Comparison of ENCODE assay signal across 8 mouse cellular contexts in genomic region chr2:74964360-74964759, GRCm38 (mm10).
A peak's percentile ranks its signal among the peaks of the same experiment; 100 is the strongest.
DNase-seq lines count a peak whose midpoint lies in the region; ATAC-seq and TF ChIP-seq lines count a peak whose summit lies in the region.

No protein-coding gene starts in this region.

- H3K9ac ChIP-seq in heart, embryonic 11.5 days (ENCODE audit: low read depth, low read length): no peak overlapping the region
- no peak overlapping the region for H3K9ac ChIP-seq in intestine, postnatal 0 days (ENCODE audit: low read depth, low read length)
- no peak overlapping the region for H3K9ac ChIP-seq in midbrain, embryonic 15.5 days

- H3K27ac ChIP-seq in heart, embryonic 11.5 days (ENCODE audit: low read depth, low read length): no peak overlapping the region
- H3K27ac ChIP-seq in intestine, postnatal 0 days (ENCODE audit: low read depth, low read length): no peak overlapping the region
- H3K27ac ChIP-seq in midbrain, embryonic 15.5 days: no peak overlapping the region

- DNase-seq in heart, adult 11 months: peak; percentile 96
- peak; percentile 88 for DNase-seq in embryo, embryonic 10 days (ENCODE audit: low spot score)
- DNase-seq in gastrocnemius, postnatal 25 days: peak; percentile 68
- DNase-seq in left cerebral cortex, postnatal 25 days (ENCODE audit: low spot score in 2 of 2): peak; percentile 80 to 82
- DNase-seq in spleen, postnatal 10 days (ENCODE audit: low spot score in 2 of 2): peak; percentile 37 to 78

- H3K4me1 ChIP-seq in heart, embryonic 11.5 days (ENCODE audit: control insufficient read depth, insufficient read depth, low read length): peaks cover 7% of the 10 kb centered on the region; the same call in 1 of the 2 replicates
- no peaks in the 10 kb centered on the region for H3K4me1 ChIP-seq in intestine, postnatal 0 days (replicated peaks; ENCODE audit: control insufficient read depth, insufficient read depth, low read length)
- peaks cover 15% of the 10 kb centered on the region for H3K4me1 ChIP-seq in midbrain, embryonic 15.5 days

- ATAC-seq in heart, embryonic 11.5 days (replicated peaks; ENCODE audit: insufficient number of reproducible peaks, low FRiP score, low TSS enrichment): no peak
- ATAC-seq in intestine, postnatal 0 days: no peak; the same call in 1 of the 2 replicates
- ATAC-seq in midbrain, embryonic 15.5 days (replicated peaks): peak; percentile 58; the same call in 1 of the 2 replicates

- 0 out of 2 replicates have a peak, but pooled peaks cover 2% of the 10 kb centered on the region for H3K27me3 ChIP-seq in heart, embryonic 11.5 days (ENCODE audit: control insufficient read depth, insufficient read depth, low read length)
- H3K27me3 ChIP-seq in intestine, postnatal 0 days (replicated peaks; ENCODE audit: control insufficient read depth, insufficient read depth, low read length): peaks cover 7% of the 10 kb centered on the region; the same call in 1 of the 2 replicates
- no peaks in the 10 kb centered on the region for H3K27me3 ChIP-seq in midbrain, embryonic 15.5 days (replicated peaks)

- H3K36me3 ChIP-seq in heart, embryonic 11.5 days (ENCODE audit: control insufficient read depth, insufficient read depth, low read length): no peaks in the 10 kb centered on the region
- no peaks in the 10 kb centered on the region for H3K36me3 ChIP-seq in intestine, postnatal 0 days (ENCODE audit: control insufficient read depth, insufficient read depth)
- H3K36me3 ChIP-seq in midbrain, embryonic 15.5 days (replicated peaks): no peaks in the 10 kb centered on the region

- H3K9me3 ChIP-seq in heart, embryonic 11.5 days (replicated peaks; ENCODE audit: control insufficient read depth, low read length): no peaks in the 10 kb centered on the region
- no peaks in the 10 kb centered on the region for H3K9me3 ChIP-seq in intestine, postnatal 0 days (ENCODE audit: control insufficient read depth)
- no peaks in the 10 kb centered on the region for H3K9me3 ChIP-seq in midbrain, embryonic 15.5 days

- H3K4me2 ChIP-seq in heart, embryonic 11.5 days: no peak overlapping the region
- H3K4me2 ChIP-seq in intestine, postnatal 0 days (replicated peaks; ENCODE audit: low read depth): no peak overlapping the region
- H3K4me2 ChIP-seq in midbrain, embryonic 15.5 days: no peak overlapping the region

- WGBS in heart, embryonic 11.5 days (ENCODE audit: insufficient replicate concordance): 2% methylated on average over 6 of the region's 6 CpGs
- WGBS in intestine, postnatal 0 days: under 1% methylated on average over 6 of the region's 6 CpGs
- 1% methylated on average over 6 of the region's 6 CpGs for WGBS in midbrain, embryonic 15.5 days

- intact Hi-C loops in left cerebral cortex, postnatal 25 days (cut with DNase I): loop anchor here (1.0 to 10.0 kb wide), 3 partner anchors 249 to 350 kb away; partner anchors contain the start of gene Hoxd8

- H3K4me3 ChIP-seq in heart, embryonic 11.5 days (ENCODE audit: low read depth, low read length): no peak overlapping the region
- no peak overlapping the region for H3K4me3 ChIP-seq in intestine, postnatal 0 days (ENCODE audit: low read depth, low read length)
- H3K4me3 ChIP-seq in midbrain, embryonic 15.5 days: no peak overlapping the region

- peak; percentile 90 for TF ChIP-seq CTCF in intestine, postnatal 0 days (IDR thresholded peaks at IDR 0.05; ENCODE audit: low read depth)
